Mouse (Mus musculus) lung, postnatal 4 days (tissue): ENCODE measurements at regions not wholly inside any gene's neighbourhood (a gene's known extent, or its start where the extent isn't known, plus 50 kb on each side); places are given as distances from the start of the nearest gene placed in this dataset.

Experiments
- DNase-seq, 2 experiments: peaks; one replicate each; pipeline ENCODE4 v3.0.0; 2021

DNA sequence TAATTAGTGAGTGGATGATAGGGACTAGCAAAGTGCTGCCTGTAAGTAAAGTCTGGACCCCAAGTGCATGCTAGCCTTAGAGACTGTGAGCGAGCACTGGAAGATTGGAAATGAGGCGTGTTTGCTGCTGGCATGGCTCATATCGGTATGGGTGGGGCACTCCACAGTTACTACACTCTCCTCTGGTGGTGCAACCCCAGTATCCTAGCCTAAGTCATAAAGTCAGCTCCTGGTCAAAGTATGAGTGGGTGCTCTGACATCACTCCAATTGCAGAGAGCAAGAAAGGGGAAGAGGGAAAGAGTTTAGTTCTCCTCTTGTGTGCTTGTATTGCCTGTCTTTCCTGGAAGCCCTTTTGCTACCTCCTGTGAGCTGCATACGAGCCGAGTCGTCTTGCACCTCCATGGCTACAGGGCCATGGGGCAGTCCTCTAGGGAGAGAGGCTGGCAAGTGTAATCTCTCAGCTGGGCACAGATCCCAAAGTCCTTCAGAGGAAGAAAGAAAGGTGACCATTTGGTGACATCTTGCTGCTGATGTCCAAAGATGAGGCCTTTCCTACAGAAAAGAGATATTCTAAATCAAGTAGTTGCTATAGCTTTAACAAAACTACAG is 281.2 kb upstream of the Id2 start:
- peak in 1 of 2 experiments; percentile 28 for DNase-seq

DNA sequence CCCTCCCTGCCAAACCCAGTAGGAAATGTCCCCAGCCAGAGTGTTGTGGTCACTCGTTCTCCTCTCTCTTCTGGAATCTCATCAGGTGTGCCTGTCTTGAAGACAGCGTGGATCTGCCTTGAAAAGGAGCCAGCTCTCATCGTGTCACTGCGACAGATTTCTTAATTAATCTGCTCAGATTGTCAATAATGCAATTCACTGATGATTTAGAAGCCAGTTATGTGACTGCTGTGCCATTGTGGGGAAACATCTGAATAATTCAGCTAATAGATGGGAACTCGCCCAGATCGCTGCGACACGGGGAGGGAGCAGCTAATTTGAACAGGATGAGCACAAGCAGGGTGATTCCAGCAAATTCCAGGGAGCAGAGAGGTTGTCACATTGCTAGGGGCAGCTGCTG is 279.5 kb upstream of the Id2 start:
- no peak for DNase-seq

DNA sequence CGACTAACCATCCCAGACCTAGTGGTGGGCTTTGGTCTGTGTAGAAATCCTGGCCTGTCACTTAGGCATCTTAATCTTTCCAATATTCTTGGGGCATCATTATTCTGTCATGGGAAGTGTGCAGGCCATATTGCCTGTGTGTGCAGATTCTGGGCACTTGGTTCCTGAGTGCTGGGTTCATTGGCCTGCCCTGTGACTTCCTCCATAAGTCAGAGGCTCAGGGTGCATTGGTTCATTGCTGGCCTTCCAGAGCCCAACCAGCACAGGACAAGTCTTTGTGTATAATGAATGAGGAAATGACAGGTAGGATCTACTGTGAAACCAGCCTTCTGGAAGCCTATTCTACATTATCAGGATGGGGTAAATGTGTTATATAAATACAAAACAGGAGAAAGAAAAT is 270.6 kb upstream of the Id2 start:
- DNase-seq = no peak

DNA sequence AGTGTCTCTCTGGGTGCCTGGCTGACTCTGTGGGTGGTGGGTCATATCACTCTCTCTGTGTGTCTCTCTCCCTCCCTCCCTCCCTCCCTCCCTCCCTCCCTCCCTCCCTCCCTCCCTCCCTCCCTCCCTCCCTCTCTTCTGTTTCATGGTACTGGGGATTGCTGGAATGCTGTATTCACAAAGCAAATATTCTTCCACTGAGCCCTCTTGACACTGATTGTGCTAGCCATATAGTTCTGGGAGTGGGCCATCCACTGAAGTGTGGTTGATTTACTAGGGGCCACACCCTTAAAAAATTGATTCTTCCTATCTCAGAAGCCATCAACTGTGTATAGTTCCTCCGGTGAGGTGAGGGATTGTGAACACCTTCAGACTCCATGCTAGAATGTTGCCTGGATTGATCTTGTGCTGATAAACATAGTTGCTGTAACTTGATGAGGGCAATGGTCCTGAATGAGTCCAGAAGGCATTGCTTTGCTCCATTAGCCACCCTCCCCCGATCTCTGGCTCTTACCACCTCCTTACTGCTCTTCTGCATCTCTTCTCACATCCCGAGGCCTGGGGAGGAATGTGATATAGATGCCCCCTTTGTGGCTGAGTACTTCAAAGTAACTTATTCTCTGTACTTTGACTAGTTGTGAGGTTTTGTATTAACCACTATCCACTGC is 268.8 kb upstream of the Id2 start:
- no peak for DNase-seq

DNA sequence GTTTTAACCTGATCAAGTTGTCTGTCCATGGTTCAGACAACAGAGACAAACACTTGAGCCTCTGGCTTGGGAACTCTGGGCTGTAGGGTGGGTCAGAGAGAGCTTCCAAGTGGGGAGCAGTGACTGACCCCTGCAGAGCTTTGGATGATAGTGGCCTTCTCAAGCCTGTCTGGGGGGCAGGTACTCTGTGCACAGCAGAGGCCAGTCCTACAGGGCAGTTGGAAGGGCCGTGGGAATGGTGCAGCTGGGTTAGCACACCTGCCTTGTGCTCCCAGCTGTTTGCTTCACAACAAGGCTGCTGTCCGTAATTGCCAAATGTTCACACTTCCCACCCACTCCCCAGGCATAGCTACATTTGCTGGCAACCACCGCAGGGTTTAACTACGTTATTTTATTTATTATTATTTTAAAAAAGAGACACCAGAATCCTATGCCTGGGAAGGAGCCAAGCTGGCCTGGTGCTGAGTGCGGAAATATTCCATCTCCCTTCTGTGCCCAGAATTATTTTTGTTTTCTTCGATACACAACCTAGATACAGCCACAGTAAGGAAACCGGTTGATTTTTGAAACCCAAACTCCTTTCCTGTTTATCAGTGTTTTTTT is 268.1 kb upstream of the Id2 start:
- no peak for DNase-seq

DNA sequence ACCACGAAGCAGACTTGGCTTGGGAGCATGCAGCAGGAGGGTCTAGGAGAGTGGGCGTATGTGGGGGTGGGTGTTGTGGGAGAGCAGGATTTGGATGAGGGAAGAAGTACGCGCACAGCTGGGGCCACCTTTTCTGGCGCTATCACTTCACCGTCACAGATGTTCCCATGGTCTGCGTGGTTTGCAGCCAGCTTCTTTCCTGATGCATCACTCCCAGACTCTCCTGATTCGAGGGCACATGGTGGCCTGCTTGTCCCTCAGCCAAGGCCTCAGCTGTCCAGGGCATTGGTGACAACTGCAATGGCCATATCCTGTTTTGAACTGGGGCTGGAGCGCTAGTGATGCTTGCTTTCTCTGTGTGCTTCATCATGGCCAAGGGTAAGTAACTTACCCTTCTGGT is 266.9 kb upstream of the Id2 start:
- no peak for DNase-seq

DNA sequence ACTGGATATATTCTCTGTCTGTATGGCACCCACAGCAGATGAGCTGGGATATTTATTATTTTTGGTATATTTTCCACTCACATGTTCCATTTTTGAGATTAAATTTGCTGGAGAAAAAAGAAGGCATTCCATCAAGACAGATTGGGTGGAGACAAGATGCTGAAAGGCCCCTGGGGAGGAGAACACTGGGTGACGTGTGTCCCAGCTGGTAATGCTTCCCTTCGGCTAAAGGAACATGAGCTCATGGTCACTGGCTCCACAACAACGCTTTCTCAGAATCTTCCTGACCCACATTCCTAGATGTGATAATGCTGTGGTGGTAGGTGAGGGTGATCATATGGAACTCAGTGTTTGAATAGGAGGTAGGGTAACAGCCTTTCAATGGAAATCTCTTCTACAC is 266.4 kb upstream of the Id2 start:
- no peak for DNase-seq

DNA sequence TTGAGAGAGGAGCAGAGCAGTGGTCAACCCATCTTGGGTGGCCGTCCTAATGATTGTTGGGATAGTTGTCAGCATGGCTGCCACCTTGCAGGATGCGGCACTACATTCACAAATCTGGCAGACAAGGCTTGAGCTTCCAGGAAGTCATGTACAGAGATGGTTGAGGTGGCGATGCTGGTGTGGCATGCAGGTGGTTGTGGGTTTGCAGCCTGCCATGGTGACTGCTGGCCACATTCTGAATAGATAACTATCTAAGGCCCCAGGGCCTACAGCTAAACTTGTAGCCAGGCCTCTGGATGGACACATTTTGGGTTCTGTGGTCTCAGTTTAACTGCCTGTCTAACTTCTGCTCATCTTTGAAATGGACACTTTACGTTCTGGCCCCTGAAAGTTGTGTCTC is 265.8 kb upstream of the Id2 start:
- no peak for DNase-seq

DNA sequence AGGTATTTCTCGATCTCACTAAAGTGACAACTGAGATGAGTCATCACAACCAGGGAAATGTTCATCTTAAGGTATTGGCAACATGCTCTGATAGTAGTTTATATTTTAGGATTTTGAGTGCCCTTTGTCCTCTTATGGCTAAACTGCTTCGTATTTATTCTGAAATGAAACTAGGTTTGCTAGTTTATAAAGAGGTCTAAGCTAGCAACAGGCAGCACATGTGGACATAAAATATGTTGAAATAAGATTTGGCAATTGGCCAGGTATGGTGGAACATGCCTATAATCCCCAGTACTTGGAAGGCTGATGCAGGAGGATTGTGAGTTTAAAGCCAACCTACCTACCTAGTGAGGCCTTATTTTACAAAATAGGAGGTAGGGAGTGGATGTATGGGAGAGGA is 263.8 kb upstream of the Id2 start:
- DNase-seq = no peak

DNA sequence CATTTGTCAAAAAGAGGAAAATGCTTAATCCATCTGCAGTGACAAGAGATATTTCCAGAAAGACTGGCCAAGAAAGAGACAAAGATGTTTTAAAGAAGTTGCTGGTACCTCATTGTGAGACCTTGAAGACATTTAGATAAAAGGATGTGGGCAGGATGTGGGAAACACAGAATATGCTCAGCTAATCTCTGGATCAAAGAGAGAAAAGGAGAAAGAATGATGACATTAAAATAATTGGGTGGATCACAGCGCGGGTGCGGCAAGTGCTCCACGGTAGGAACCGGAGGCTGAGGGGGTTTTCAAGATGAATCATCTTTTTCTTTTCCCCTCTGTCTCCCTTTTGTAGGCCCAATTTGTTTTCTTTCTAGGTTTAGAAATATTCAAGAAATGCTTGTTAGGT is 263.0 kb upstream of the Id2 start:
- no peak for DNase-seq

DNA sequence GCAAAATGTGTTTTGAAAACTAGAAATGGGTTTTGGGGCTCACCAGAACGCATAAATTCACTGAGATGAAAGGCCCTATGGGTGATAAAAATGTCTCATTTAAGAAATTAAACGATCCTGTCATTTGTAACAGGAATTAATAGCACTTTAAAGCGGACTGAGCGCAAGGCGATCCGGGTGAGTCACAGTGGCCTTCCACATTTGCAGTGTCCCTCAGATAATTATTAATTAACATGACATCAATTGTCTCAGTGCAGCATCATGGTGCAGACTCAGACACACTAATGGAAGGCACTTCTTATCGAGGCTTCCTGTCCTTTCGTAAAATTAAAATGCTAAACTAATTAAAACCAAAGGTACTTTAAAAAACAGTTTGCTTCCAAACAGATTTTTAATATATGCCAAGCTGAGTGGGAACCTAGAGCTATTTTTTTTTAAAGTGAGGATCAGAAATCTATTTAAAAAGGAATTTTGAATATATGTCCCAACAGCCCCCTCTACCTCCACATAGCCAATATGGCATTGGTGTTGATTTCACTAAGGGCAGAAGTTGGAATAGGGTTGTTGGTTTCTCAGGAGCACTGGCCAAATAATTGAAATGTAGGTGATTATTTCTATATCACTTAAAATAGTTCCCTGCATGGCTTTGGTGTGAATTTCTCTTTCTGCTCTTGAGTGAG is 262.0 kb upstream of the Id2 start:
- DNase-seq = no peak

DNA sequence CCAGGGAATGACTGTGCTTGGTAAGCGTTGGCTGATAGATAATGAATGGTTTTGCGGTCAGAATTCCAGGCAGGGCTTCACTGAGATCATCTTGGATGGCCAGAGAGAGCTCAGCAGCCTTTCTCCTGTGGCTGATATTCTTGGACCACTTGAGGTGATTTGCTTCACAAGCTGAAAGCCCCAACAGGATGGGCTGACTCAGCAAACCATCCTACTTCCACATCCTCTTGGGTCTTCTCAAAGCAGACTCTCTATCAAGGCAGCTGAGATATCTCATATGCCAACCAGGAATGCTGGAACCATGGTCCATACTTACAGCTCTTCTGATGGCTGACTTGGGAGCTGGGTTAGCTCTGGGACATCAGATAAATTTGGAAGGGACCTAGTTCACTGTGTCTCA is 259.8 kb upstream of the Id2 start:
- no peak for DNase-seq

DNA sequence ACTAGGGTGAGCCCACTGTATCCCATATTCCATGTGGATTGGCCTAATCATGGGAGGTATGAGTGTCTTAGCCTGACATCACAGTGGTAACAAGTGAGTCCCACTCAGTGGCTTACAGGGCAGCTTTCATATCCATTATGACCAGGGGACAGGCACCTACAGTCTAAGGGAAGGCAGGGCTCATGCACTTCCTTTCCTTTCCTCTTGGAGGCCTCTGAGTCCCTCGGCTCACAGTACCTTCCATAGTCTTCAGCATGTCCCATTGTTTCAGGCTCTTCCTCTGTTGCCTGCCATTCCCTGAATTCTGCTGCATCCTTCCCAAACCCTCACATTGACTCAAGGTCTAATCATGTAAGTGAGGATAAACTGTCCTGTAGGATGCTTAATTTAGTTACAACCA is 258.3 kb upstream of the Id2 start:
- no peak for DNase-seq

DNA sequence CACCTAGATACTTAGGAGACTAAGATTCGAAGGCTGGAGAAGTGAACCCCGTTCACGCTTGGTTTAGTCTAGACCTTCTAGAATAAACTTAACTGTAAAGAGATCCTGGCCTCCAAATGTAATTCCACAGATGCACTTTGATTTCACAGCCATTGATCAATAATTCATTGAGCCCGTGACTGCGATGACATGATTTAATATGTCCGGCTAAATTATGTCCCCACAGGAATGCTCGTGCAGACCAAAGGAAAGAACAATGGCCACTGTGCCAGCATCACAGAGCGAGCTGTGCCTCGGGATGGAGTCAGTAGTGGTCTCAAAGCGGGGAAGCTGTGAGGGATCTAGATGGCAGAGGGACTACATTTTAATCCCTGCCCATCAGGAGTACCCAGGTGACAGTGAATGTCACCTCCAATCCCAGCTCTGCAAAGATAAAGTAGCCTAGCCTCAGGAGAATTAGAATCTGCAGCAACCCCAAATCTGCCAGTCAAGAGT is 256.5 kb upstream of the Id2 start:
- DNase-seq = no peak

DNA sequence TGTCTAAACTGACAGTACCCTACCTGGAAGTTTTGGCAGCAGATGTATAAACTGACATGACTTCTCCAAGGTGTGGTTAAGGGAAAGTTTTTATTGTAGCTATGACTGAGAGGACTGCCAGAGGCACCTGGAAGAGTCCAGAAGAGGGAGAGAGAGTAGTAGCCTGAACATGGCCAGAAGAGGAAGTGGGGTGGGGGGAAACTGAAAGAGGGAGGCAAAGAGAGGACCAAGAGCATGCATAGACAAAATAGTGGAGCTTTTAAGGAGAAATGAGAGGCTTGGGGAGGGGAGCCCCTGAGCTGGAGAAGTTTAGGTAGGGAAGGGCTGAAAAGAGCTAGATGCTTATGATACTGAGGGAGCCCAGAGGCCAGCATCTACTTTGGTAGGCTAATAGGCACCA is 255.2 kb upstream of the Id2 start:
- no peak for DNase-seq

DNA sequence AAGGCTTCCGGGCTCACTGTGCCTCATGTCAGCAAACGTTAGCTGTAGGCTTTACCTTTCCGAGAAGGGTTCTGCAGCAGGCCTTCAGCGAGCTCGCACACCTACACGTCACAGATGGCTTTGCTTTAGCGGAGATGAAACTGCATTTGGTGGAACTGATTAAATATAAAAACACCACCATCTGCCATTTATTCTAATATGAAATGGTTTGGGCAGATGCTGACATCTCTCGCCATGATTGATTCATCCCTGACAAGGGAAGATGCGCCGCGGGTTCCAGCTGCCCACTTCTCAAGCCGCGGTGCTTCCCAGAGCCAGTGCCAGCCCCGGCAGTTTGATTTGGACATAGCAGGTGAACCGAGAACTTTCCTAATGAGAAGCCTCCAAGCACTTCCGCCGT is 247.4 kb upstream of the Id2 start:
- no peak for DNase-seq

DNA sequence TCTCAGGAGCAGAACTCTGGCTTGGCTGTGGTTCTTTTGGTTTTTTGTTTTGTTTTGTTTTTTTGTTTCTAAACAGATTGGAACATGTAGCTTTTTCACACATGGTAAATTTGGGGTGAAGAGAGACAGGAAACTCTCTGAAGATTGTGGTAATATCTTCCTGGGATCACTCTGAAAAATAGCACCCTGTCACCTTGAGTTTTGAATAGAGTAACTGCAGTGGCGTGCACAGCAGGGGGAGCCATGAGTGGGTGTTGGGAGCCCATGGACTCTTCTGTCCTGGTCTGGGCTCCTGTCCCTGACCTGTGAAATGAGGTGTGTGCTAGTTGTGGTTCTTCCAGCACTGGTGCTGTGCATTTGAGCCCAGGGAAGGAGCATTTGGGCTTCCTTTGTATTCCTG is 241.8 kb upstream of the Id2 start:
- DNase-seq = no peak

DNA sequence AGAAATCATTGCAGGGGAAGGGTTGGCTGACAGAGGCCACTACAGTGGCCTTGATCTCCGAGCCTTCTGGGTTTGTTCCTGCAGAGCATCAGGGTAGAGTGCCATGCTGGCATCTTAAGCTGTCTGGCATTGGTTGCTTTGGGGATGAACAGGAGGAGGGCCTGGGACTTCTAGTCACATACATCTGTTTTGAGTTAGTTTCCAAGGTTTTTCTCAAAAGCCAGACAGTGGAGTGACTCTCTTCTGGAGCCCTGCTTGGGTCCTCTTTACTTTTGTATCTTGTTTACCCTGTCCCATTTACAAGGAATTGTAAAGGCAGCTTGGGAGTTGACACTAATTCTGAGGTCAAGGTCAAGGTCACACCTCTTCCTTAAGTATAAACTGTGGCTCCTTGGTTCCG is 239.0 kb upstream of the Id2 start:
- DNase-seq = no peak

DNA sequence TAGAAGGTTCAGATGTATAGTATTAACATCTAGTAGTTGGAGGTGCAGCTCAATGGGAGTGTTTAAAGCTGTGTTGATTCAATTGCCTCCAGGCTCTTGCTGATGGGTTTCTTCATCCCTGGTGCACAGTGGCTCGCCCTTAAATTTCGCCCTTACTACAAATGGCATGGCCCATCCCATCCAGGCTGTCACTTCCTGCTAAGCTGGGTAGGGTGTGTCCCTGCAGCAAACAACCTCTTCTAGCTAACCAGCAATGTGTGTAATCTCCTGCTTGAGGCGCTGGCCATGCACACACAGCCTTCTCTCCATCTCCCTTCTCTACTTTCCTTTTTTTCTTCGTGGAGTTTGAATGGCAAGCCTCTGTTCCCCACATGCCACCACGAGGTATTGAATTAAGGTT is 238.1 kb upstream of the Id2 start:
- DNase-seq = peak; percentile 20 to 38

DNA sequence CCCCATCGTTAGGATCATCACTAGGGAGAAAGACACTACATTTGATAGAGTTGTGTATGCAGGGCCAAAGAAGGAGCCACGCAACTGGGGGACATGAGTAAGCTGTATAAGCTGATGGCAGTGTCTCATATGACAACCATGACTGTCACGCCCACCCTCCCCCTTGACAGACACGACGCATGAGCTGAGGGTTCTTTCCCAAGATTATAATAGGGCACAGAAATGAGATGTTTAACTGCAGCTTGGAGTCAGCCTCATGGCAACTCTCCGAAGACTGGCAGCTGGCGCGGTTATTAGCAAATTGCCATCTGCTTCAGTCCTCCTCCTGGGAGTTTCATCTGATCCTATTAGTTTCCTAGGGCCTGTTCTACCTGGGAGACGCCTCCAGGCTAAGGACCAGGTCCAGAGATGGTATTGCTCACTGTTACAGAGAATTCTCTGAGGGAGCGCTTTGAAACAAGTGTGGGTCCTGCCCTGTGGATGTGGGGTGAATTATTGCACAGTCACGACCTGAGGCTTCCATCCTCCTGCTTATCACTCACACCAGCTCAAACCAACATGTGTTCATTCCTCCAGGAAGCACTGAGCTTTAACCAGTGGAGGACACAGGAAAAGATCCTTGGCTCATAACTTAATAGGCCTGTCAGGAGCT is 235.6 kb upstream of the Id2 start:
- DNase-seq = no peak

DNA sequence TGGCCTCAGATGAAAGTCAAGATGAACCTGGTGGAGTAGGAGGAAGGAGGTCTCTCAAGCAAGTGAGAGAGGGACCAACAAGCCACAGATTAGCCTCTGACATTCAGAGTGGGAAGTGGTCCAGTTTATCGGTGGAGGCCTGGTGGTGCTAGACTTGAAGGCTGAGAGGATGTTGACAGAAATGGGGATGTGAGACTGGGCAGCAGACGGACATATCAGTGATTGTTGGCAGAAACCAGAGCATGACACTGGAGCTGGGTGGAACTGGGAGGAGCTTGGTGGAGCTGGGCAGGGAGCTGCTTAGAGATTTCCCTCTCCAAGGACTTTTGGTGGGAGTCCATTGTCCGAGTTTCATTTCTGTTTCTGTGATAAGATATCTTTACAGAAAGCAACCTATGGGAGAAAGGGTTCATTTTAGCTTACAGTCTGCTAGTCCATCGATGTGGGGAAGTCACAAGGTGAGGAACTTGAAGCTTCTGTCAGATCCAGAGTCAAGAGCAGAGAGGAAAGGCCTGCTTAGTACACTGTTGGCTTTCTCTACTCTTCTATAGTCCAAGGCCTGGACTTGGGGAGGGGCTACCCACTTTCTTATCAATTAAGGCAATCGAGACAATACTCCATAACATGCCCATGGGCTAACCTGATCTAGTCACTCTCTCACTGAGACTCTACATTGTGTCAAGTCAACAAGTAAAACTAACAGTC is 233.2 kb upstream of the Id2 start:
- peak; percentile 50 to 68 for DNase-seq

DNA sequence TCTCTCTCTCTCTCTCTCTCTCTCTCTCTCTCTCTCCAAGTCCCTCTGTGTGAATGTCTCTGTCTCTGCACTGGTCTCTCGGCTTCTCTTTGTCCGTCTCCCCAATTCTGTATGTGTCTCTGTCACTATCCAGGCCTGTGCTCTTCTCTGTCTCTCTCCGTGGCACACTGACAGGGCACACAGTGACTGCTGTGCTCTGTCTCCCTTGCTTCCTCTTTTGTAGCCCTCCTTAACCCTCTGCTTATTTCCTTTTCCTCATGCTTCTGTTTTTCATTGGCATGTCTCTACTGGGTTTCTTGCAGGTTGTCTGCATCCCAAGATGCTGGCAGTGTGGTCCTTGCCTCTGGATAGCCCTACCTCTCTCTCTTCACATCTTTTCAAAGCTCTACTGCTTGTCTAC is 229.0 kb upstream of the Id2 start:
- DNase-seq = no peak

DNA sequence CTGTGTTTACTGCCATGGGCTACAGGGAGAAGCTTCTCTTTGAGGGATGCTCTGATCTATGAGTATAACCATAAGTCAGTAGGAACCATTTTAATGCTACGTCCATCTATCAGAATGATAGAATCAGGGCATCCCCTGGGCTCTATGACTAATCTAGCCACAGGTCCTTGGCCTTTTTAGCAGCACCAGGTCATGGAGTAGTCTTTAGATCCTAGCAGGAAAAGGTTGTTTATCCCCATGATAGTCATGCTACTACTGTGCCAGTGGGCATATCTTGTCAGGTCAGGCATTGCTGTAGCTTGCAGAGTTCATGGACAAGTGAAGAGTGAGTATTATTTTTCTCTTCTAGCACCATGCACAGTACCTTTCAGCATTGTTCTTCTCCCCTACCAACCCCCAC is 226.2 kb upstream of the Id2 start:
- no peak for DNase-seq
